Mouse (Mus musculus) cerebellum, adult 2 months (tissue): Measurements from ENCODE around the gene Srp68.

Source experiments
- CTCF ChIP-seq: fragments of 200-500 bp; IDR thresholded peaks from 2 replicates; pipeline ENCODE4 v1.5.1; 2011; ENCODE audit warnings: low read depth, mild to moderate bottlenecking, control low read depth, low read length, moderate library complexity, borderline replicate concordance; ENCODE audit not compliant: insufficient read depth
- POLR2A ChIP-seq: fragments of 200-500 bp; IDR thresholded peaks from 2 replicates; pipeline ENCODE4 v1.6.1; 2011; ENCODE audit warnings: low read length, control low read depth, borderline replicate concordance; ENCODE audit not compliant: insufficient read depth

GRCm38 (mm10) chr11:116269560-116269959, 4.5 kb downstream of the Srp68 start:
- TF ChIP-seq POLR2A, result no peak
- no peak for TF ChIP-seq CTCF
